Mouse (Mus musculus) thymus, adult 2 months (tissue): ENCODE measurements around the gene Gm12790.
"Not testable (repeated sequence)": the region's sequence is repeated elsewhere in the genome, so short reads cannot be mapped to it uniquely, and the experiment has no call there.

ENCODE experiments used
- CTCF ChIP-seq: fragments of 200-500 bp; IDR thresholded peaks from 2 replicates; pipeline ENCODE4 v1.5.1; 2012; ENCODE audit warnings: mild to moderate bottlenecking, control low read depth, low read length, moderate library complexity, borderline replicate concordance; ENCODE audit not compliant: control insufficient read depth, poor library complexity, insufficient read depth; ENCODE audit errors: extremely low read depth
- POLR2A ChIP-seq: fragments of 200-500 bp; IDR thresholded peaks from 2 replicates; pipeline ENCODE4 v1.6.1; 2012; ENCODE audit warnings: mild to moderate bottlenecking, low read length, control low read depth, moderate library complexity; ENCODE audit not compliant: control insufficient read depth, poor library complexity, insufficient read depth; ENCODE audit errors: extremely low read depth

DNA sequence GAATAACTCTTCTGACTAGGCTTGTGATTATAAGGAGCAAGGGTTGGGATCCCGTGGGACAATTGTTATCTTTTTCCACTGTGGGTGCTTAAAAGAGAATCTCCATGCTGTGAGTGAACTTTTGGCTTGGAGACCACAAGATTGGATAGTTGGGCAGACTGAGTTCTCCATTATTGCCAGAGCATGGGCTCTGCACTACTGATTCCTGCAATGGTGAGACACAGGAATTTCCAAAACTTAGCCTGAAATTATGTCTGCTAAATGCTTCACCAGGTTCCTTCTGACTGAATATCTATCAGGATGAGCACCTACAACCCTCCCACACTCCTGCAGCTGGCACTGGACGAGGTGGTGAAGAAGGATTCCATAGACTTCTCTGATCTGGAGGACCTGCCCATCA is 40.7 kb downstream of the Gm12790 start, which contains the start of gene Gm12794:
- TF ChIP-seq CTCF, POLR2A: not testable (repeated sequence)
